ENCODE assay signal across 8 mouse cellular contexts in the genomic region with DNA sequence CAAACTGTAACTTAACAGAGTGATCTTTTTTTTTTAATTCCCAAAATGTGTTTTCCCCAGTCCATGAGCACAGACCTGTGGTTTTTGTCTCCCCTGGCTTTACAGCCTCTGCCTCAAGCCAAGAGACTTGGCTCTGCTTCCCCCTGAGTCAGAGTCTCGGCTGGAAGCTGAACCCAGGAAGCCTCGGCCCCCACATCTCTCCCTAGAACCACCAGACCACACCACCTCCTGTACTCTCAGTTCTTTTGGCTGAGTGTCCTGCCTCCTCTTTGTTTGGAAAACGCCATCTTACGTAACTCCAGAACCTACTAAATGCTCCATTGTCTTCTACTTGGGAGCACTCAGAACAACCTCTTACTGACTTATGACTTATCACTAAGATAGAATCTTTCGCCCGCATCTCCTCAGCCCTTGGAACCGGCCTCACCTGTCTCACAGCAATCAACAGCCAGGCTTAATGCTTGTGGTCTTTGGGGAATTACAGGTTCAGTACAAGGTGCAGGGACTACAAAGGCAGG. TPM values are rescaled to one million over a fixed set of nuclear protein-coding genes. Genes with fewer than 3 reads are reported as not detected.
DNase-seq lines count a peak whose midpoint lies in the region; ATAC-seq and TF ChIP-seq lines count a peak whose summit lies in the region.

No protein-coding gene starts in this region.

- ATAC-seq in heart, embryonic 14.5 days (ENCODE audit: insufficient number of reproducible peaks, insufficient read depth, low FRiP score, low read depth) = no peak
- ATAC-seq in liver, embryonic 11.5 days (replicated peaks; ENCODE audit: low FRiP score) = no peak

- intact Hi-C loops in left cerebral cortex, postnatal 14 days (cut with DNase I) = no loop called here

- no peaks in the 10 kb centered on the region for H3K36me3 ChIP-seq in heart, embryonic 14.5 days (ENCODE audit: control insufficient read depth, insufficient read depth, low read length)
- H3K36me3 ChIP-seq in liver, embryonic 11.5 days (ENCODE audit: control insufficient read depth, insufficient read depth, low read length) = no peaks in the 10 kb centered on the region

- H3K4me2 ChIP-seq in heart, embryonic 14.5 days (ENCODE audit: low read length) = no peak overlapping the region
- no peak overlapping the region for H3K4me2 ChIP-seq in liver, embryonic 11.5 days

- H3K9me3 ChIP-seq in heart, embryonic 14.5 days (ENCODE audit: control insufficient read depth, low read length) = no peaks in the 10 kb centered on the region
- H3K9me3 ChIP-seq in liver, embryonic 11.5 days (ENCODE audit: control insufficient read depth, low read length) = no peaks in the 10 kb centered on the region

- no peak overlapping the region for H3K9ac ChIP-seq in heart, embryonic 14.5 days (ENCODE audit: low read length)
- no peak overlapping the region for H3K9ac ChIP-seq in liver, embryonic 11.5 days (ENCODE audit: low read depth, low read length)

- TF ChIP-seq CTCF in cerebellum, adult 2 months (IDR thresholded peaks at IDR 0.05; ENCODE audit: borderline replicate concordance, insufficient read depth, low read depth, low read length) = no peak

- 33% methylated on average over 7 of the region's 7 CpGs for WGBS in cerebellum, adult 2 months
- 32% methylated on average over 7 of the region's 7 CpGs for WGBS in heart, embryonic 14.5 days
- 71% methylated on average over 7 of the region's 7 CpGs for WGBS in liver, embryonic 11.5 days

- H3K4me3 ChIP-seq in cerebellum, adult 2 months (replicated peaks; ENCODE audit: insufficient read depth, low read depth, low read length) = no peak overlapping the region
- H3K4me3 ChIP-seq in heart, embryonic 14.5 days (ENCODE audit: control insufficient read depth in 1 of 2, insufficient read depth in 1 of 2, low read depth in 1 of 2, low read length in 2 of 2) = no peak overlapping the region
- H3K4me3 ChIP-seq in liver, embryonic 11.5 days (ENCODE audit: low read depth, low read length) = no peak overlapping the region

- peak; percentile 17 for DNase-seq in left cerebral cortex, adult 11 months (ENCODE audit: low spot score)
- no peak for DNase-seq in left cerebral cortex, postnatal 14 days (ENCODE audit: low spot score in 2 of 2)
- DNase-seq in cerebellum, adult 2 months = peak; percentile 40 to 65
- peak; percentile 72 for DNase-seq in lung, postnatal 25 days (ENCODE audit: low spot score)
- DNase-seq in liver, embryonic 11.5 days (ENCODE audit: low spot score) = no peak
- no peak for DNase-seq in yolk sac, embryonic 10.5 days (ENCODE audit: low spot score)
- no peak for DNase-seq in right cerebral cortex, postnatal 4 days

- no peak for TF ChIP-seq POLR2A in cerebellum, adult 2 months (IDR thresholded peaks at IDR 0.05; ENCODE audit: borderline replicate concordance, insufficient read depth, low read length)

- no peaks in the 10 kb centered on the region for H3K27me3 ChIP-seq in cerebellum, adult 2 months (ENCODE audit: control insufficient read depth, insufficient read depth, low read length)
- no peaks in the 10 kb centered on the region for H3K27me3 ChIP-seq in heart, embryonic 14.5 days (ENCODE audit: control insufficient read depth, insufficient read depth, low read length)
- H3K27me3 ChIP-seq in liver, embryonic 11.5 days (replicated peaks; ENCODE audit: control insufficient read depth, insufficient read depth, low read length) = no peaks in the 10 kb centered on the region

- H3K4me1 ChIP-seq in cerebellum, adult 2 months (ENCODE audit: control insufficient read depth, insufficient read depth, low read length) = no peaks in the 10 kb centered on the region; the same call in 1 of the 2 replicates
- peaks cover 36 to 42% of the 10 kb centered on the region in 2 experiments for H3K4me1 ChIP-seq in heart, embryonic 14.5 days (ENCODE audit: control insufficient read depth in 2 of 2, insufficient read depth in 2 of 2, low read length in 2 of 2)
- H3K4me1 ChIP-seq in liver, embryonic 11.5 days (replicated peaks; ENCODE audit: control insufficient read depth, insufficient read depth, low read length) = no peaks in the 10 kb centered on the region

- H3K27ac ChIP-seq in cerebellum, adult 2 months (ENCODE audit: insufficient read depth, low read length) = no peak overlapping the region
- peak overlapping the region; percentile 38 to 69 for H3K27ac ChIP-seq in heart, embryonic 14.5 days (replicated peaks in 1 of 2; ENCODE audit: control insufficient read depth in 1 of 2, insufficient read depth in 1 of 2, low read depth in 2 of 2, low read length in 2 of 2)
- no peak overlapping the region for H3K27ac ChIP-seq in liver, embryonic 11.5 days (ENCODE audit: low read depth, low read length)

RNA-seq across cellular contexts. Expression of a gene that starts 36.9 kb away (rescaled TPM):
- total RNA-seq in left cerebral cortex, postnatal 14 days (2021) = 1 to 10 TPM; 4.3 to 4.4 TPM
- polyA plus RNA-seq in cerebellum, adult 2 months (2012; rRNA removed) = 6.4 and 7.1 TPM in 2 replicates
- 51.7 and 66.4 TPM in 2 replicates for polyA plus RNA-seq in heart, embryonic 14.5 days (2014; fragmentation: Nextera tagmentation; extraction: Ambion mirVana)
- 2.2 TPM in 2 replicates for polyA plus RNA-seq in liver, embryonic 11.5 days (2014; fragmentation: Nextera tagmentation; extraction: Ambion mirVana)

Comparison
In these comparisons a context has a peak if more than half of its experiments do, and no peak if none do; other contexts are left out.
1. DNase-seq: peak in left cerebral cortex, adult 11 months (single experiment), cerebellum, adult 2 months (2 of 2) and lung, postnatal 25 days (single experiment); none in left cerebral cortex, postnatal 14 days (0 of 2), liver, embryonic 11.5 days (single experiment), yolk sac, embryonic 10.5 days (single experiment) and right cerebral cortex, postnatal 4 days (single experiment).
2. H3K27ac ChIP-seq: peak in heart, embryonic 14.5 days (2 of 2); none in cerebellum, adult 2 months (single experiment) and liver, embryonic 11.5 days (single experiment).